Mouse (Mus musculus) stomach, postnatal 0 days (tissue): ENCODE data around the gene 6430571L13Rik.

ENCODE experiments used
- CTCF ChIP-seq: IDR thresholded peaks from 2 replicates; pipeline ENCODE4 v1.5.1; 2016; ENCODE audit warnings: antibody characterized with exemption, low read depth, mild to moderate bottlenecking, moderate library complexity
- EP300 ChIP-seq: optimal IDR thresholded peaks from 2 replicates; pipeline ENCODE3; 2016; ENCODE audit warnings: antibody characterized with exemption

DNA sequence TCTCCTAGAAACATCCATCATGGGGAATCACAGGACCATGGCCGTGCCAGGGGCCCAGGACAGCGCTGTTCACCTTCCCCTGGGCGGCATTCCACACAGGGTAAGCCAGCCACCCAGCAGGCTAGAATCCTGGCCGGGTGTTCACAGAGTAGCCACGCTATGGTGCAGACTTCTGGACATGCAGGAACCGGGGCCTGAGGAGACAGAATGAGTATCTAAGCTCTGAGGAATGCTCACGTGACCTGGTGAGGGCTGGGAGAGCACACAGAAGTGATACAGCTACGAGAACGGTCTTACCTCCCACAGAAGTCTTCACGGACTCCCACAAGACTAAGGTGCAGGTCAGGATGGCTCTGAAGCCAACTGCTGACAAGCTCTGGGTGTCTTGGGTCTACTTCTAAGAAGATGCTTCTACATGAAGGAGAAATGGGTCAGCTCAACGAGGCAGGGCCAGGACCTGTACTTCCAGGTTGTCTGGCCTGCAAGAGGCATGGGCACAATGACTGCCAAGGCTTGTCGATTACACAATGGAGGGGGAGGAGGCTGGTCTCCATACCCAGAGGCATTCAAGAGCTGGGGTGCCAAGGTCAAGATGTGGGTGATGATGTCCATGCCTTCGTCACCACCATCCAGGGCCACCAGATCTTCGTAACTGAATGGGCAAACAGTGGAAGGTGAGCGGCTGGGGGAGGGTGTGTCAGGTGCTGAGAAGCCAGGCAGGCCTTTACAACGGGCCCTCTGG is 12.4 kb upstream of the 6430571L13Rik start:
- TF ChIP-seq CTCF: no peak
- no peak for TF ChIP-seq EP300
